Mouse (Mus musculus): ENCODE data around the gene Tagln2. TPM values are rescaled to one million over a fixed set of nuclear protein-coding genes. Genes with fewer than 3 reads are reported as not detected.

Tagln2 gene
- polyA plus RNA-seq, 1 experiment: 594 TPM

DNA sequence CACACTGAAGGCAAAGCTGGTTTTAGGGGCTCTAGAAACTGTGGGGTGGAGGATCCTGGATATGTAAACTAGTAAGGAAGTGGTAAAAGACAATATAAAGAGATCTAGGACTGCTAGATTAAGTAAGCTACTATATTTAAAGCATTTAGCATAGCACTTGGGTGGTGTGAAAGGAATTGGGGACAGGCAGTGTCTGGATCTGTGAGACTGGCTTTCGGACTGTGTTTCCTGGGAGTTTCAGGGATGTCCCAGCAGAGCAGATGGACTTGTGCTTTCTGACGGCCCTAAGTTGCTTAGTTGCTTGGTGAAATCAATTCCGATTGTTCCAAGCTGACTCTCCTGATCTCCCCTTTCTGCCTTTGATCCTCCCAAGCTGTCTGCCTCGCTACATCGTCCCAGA, 13.2 kb upstream of the Tagln2 start:
- no peak for TF ChIP-seq POLR2A (IDR thresholded peaks at IDR 0.05; ENCODE audit: borderline replicate concordance, extremely low read depth, low read depth, low read length)
- no peak for TF ChIP-seq CTCF (IDR thresholded peaks at IDR 0.05; ENCODE audit: insufficient read depth, low read length)
- Histone ChIP-seq H3K4me1 (ENCODE audit: control insufficient read depth, insufficient read depth, low read length) (no peaks in the 10 kb centered on the region), H3K4me3 (replicated peaks; ENCODE audit: extremely low read depth, low read depth, low read length) (no peak overlapping the region)
- no peak for DNase-seq
- 88% methylated on average over 5 of the region's 5 CpGs for WGBS

GRCm38 (mm10) chr1:172487859-172488258, 12.0 kb upstream of the Tagln2 start:
- WGBS: 81% methylated on average over 4 of the region's 4 CpGs
- no peak for DNase-seq
- H3K4me3 ChIP-seq (replicated peaks; ENCODE audit: extremely low read depth, low read depth, low read length): no peak overlapping the region
- TF ChIP-seq POLR2A (IDR thresholded peaks at IDR 0.05; ENCODE audit: borderline replicate concordance, extremely low read depth, low read depth, low read length) (no peak), CTCF (IDR thresholded peaks at IDR 0.05; ENCODE audit: insufficient read depth, low read length) (no peak)
- no peaks in the 10 kb centered on the region for H3K4me1 ChIP-seq (ENCODE audit: control insufficient read depth, insufficient read depth, low read length)

DNA sequence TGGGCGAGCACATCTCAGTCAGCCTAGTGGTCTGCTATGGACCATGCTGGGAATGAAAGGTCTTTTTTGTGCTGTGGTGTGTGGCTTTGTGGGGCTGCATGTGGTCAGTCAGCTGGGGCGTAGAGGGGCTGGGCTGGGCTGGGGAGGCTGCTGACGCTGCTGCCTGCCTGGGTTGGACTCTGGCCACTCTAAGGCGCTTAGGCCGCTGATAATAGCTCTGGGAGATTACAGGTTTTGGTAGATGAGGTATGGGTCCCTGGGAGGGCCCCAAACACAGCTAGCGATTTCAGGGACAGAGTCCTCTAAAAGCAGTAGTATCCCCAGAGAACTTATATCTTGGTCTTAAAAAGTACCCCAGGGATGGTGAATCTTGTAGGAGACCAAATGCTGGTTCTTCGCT, 11.0 kb upstream of the Tagln2 start:
- WGBS: 87% methylated on average over 7 of the region's 7 CpGs

GRCm38 (mm10) chr1:172489585-172490250, 10.1 kb upstream of the Tagln2 start:
- Histone ChIP-seq H3K4me1 (ENCODE audit: control insufficient read depth, insufficient read depth, low read length) (no peaks in the 10 kb centered on the region), H3K4me3 (replicated peaks; ENCODE audit: extremely low read depth, low read depth, low read length) (no peak overlapping the region)
- WGBS: 56% methylated on average over 12 of the region's 12 CpGs
- DNase-seq: no peak
- no peak for TF ChIP-seq POLR2A (IDR thresholded peaks at IDR 0.05; ENCODE audit: borderline replicate concordance, extremely low read depth, low read depth, low read length)
- no peak for TF ChIP-seq CTCF (IDR thresholded peaks at IDR 0.05; ENCODE audit: insufficient read depth, low read length)

More for the DNA sequence above, 11.0 kb upstream of the Tagln2 start:
- TF ChIP-seq CTCF (IDR thresholded peaks at IDR 0.05; ENCODE audit: insufficient read depth, low read length) (no peak), POLR2A (IDR thresholded peaks at IDR 0.05; ENCODE audit: borderline replicate concordance, extremely low read depth, low read depth, low read length) (no peak)
- Histone ChIP-seq H3K4me3 (replicated peaks; ENCODE audit: extremely low read depth, low read depth, low read length) (no peak overlapping the region), H3K4me1 (ENCODE audit: control insufficient read depth, insufficient read depth, low read length) (no peaks in the 10 kb centered on the region)
- DNase-seq: no peak

GRCm38 (mm10) chr1:172490261-172490661, 9.6 kb upstream of the Tagln2 start:
- peak overlapping the region; percentile 60 for H3K4me3 ChIP-seq (replicated peaks; ENCODE audit: extremely low read depth, low read depth, low read length)
- H3K4me1 ChIP-seq (ENCODE audit: control insufficient read depth, insufficient read depth, low read length): no peaks in the 10 kb centered on the region
- 4% methylated on average over 10 of the region's 10 CpGs for WGBS
- DNase-seq: peak; percentile 97
- TF ChIP-seq CTCF (IDR thresholded peaks at IDR 0.05; ENCODE audit: insufficient read depth, low read length): peak; percentile 97
- no peak for TF ChIP-seq POLR2A (IDR thresholded peaks at IDR 0.05; ENCODE audit: borderline replicate concordance, extremely low read depth, low read depth, low read length)

DNA sequence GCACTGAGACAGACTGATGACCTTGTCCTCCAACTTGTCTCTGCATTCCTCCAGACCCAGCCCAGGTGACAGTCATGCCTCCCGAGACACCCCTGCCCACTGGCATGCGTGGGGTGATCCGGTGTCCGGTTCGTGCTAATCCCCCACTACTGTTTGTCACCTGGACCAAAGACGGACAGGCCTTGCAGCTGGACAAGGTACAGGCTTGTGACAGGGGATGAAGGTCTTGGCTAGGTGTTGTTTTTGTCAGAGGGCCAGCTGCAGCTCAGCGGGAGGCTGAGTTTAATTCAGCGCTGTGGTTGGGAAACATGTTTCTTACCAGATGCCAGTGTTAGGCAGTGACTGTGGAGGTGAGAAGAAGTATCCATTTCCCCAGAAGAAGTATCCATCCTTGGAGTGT, 7.8 kb upstream of the Tagln2 start:
- no peak for DNase-seq
- TF ChIP-seq CTCF (IDR thresholded peaks at IDR 0.05; ENCODE audit: insufficient read depth, low read length) (no peak), POLR2A (IDR thresholded peaks at IDR 0.05; ENCODE audit: borderline replicate concordance, extremely low read depth, low read depth, low read length) (no peak)
- H3K4me1 ChIP-seq (ENCODE audit: control insufficient read depth, insufficient read depth, low read length): no peaks in the 10 kb centered on the region
- no peak overlapping the region for H3K4me3 ChIP-seq (replicated peaks; ENCODE audit: extremely low read depth, low read depth, low read length)
- 92% methylated on average over 8 of the region's 8 CpGs for WGBS

- WGBS: 58% methylated on average over 6 of the region's 6 CpGs
- no peak overlapping the region for H3K4me3 ChIP-seq (replicated peaks; ENCODE audit: extremely low read depth, low read depth, low read length)
Measured at GRCm38 (mm10) chr1:172493516-172493915, 6.3 kb upstream of the Tagln2 start.

DNA sequence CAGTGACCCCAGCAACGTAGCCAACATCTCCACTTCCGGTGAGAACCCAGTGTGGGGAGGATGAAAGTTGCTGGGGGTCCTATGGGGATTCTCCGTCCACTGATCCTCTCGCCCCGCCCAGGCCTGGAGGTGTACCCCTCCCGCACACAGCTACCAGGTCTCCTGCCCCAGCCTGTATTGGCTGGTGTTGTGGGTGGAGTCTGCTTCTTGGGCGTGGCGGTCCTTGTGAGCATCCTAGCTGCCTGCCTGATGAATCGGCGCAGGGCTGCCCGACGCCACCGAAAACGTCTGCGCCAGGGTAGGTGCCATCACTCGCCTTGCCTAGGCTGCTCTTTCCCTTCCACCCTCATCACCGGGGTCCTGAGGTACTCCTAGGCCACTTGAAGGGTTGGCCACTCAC, 3.8 kb upstream of the Tagln2 start:
- TF ChIP-seq POLR2A (IDR thresholded peaks at IDR 0.05; ENCODE audit: borderline replicate concordance, extremely low read depth, low read depth, low read length) (no peak), CTCF (IDR thresholded peaks at IDR 0.05; ENCODE audit: insufficient read depth, low read length) (no peak)
- no peak for DNase-seq
- WGBS: 86% methylated on average over 17 of the region's 17 CpGs
- H3K4me1 ChIP-seq (ENCODE audit: control insufficient read depth, insufficient read depth, low read length): no peaks in the 10 kb centered on the region
- no peak overlapping the region for H3K4me3 ChIP-seq (replicated peaks; ENCODE audit: extremely low read depth, low read depth, low read length)

More at GRCm38 (mm10) chr1:172493516-172493915, 6.3 kb upstream of the Tagln2 start:
- TF ChIP-seq POLR2A (IDR thresholded peaks at IDR 0.05; ENCODE audit: borderline replicate concordance, extremely low read depth, low read depth, low read length): no peak
- no peak for TF ChIP-seq CTCF (IDR thresholded peaks at IDR 0.05; ENCODE audit: insufficient read depth, low read length)
- DNase-seq: no peak
- H3K4me1 ChIP-seq (ENCODE audit: control insufficient read depth, insufficient read depth, low read length): no peaks in the 10 kb centered on the region

GRCm38 (mm10) chr1:172497428-172497827, 2.4 kb upstream of the Tagln2 start:
- peaks cover 5% of the 10 kb centered on the region; the same call in 1 of the 2 replicates for H3K4me1 ChIP-seq (ENCODE audit: control insufficient read depth, insufficient read depth, low read length)
- no peak for TF ChIP-seq POLR2A (IDR thresholded peaks at IDR 0.05; ENCODE audit: borderline replicate concordance, extremely low read depth, low read depth, low read length)
- TF ChIP-seq CTCF (IDR thresholded peaks at IDR 0.05; ENCODE audit: insufficient read depth, low read length): no peak
- WGBS: 84% methylated on average over 10 of the region's 10 CpGs

More at GRCm38 (mm10) chr1:172497428-172497827, 2.4 kb upstream of the Tagln2 start:
- DNase-seq: no peak
- no peak overlapping the region for H3K4me3 ChIP-seq (replicated peaks; ENCODE audit: extremely low read depth, low read depth, low read length)
